In genomic region chr5:120961004-120961403, GRCm38 (mm10) we compare ENCODE assay signal across 16 mouse cellular contexts. TPM values are rescaled to one million over a fixed set of nuclear protein-coding genes. Genes with fewer than 3 reads are reported as not detected.
DNase-seq lines count a peak whose midpoint lies in the region; ATAC-seq lines count a peak whose summit lies in the region.
"Had no signal": no experiment of that assay in that cellular context is flagged by ENCODE, and none has a peak within 500 bp of the region (broad histone marks: within the 10 kb centered on the region; RNA-seq: fewer than 3 reads in every experiment).

No protein-coding gene starts in this region.

- H3K27ac ChIP-seq in hindbrain, embryonic 11.5 days (ENCODE audit: low read depth, low read length): no peak overlapping the region
- H3K27ac ChIP-seq in hindbrain, embryonic 10.5 days: no peak overlapping the region
- H3K27ac ChIP-seq: intestine, embryonic 15.5 days; limb, embryonic 13.5 days; lung, embryonic 15.5 days; midbrain, embryonic 12.5 days had no signal

- H3K9me3 ChIP-seq in hindbrain, embryonic 11.5 days (ENCODE audit: control insufficient read depth, low read length): no peaks in the 10 kb centered on the region
- H3K9me3 ChIP-seq in hindbrain, embryonic 10.5 days: no peaks in the 10 kb centered on the region
- H3K9me3 ChIP-seq: intestine, embryonic 15.5 days; limb, embryonic 13.5 days; lung, embryonic 15.5 days; midbrain, embryonic 12.5 days had no signal

- H3K4me3 ChIP-seq in hindbrain, embryonic 11.5 days (ENCODE audit: low read depth, low read length): no peak overlapping the region
- H3K4me3 ChIP-seq in hindbrain, embryonic 10.5 days: no peak overlapping the region
- H3K4me3 ChIP-seq: intestine, embryonic 15.5 days; limb, embryonic 13.5 days; lung, embryonic 15.5 days; midbrain, embryonic 12.5 days had no signal

- H3K9ac ChIP-seq in hindbrain, embryonic 11.5 days (ENCODE audit: low read depth, low read length): no peak overlapping the region
- H3K9ac ChIP-seq: intestine, embryonic 15.5 days; limb, embryonic 13.5 days; lung, embryonic 15.5 days; midbrain, embryonic 12.5 days had no signal

- peak; percentile 15 for DNase-seq in hindbrain, embryonic 11.5 days (ENCODE audit: low spot score)
- no peak for DNase-seq in hindbrain, embryonic 10.5 days (ENCODE audit: low spot score)
- DNase-seq in testis, postnatal 10 days (ENCODE audit: low spot score): peak; percentile 56
- DNase-seq in testis, postnatal 14 days (ENCODE audit: low spot score): no peak
- DNase-seq in embryo, embryonic 11 days: peak; percentile 43
- DNase-seq in splenic B cell, adult 2 months (ENCODE audit: low read depth, low spot score): peak; percentile 22
- DNase-seq in spleen, postnatal 14 days (ENCODE audit: low spot score in 2 of 2): no peak
- no peak for DNase-seq in right cerebral cortex, adult 18-20 months
- DNase-seq: heart, adult 11 months; retina, postnatal 1 day; thymus, postnatal 14 days had no signal

- H3K4me2 ChIP-seq in hindbrain, embryonic 11.5 days (replicated peaks; ENCODE audit: low read depth, low read length): no peak overlapping the region
- H3K4me2 ChIP-seq: intestine, embryonic 15.5 days; limb, embryonic 13.5 days; lung, embryonic 15.5 days; midbrain, embryonic 12.5 days had no signal

- H3K36me3 ChIP-seq in hindbrain, embryonic 11.5 days (ENCODE audit: control insufficient read depth, insufficient read depth, low read length): no peaks in the 10 kb centered on the region
- H3K36me3 ChIP-seq in hindbrain, embryonic 10.5 days: no peaks in the 10 kb centered on the region
- no peaks in the 10 kb centered on the region for H3K36me3 ChIP-seq in splenic B cell, adult 2 months (ENCODE audit: control insufficient read depth, insufficient read depth, low read length, poor library complexity, severe bottlenecking)
- H3K36me3 ChIP-seq: intestine, embryonic 15.5 days; limb, embryonic 13.5 days; lung, embryonic 15.5 days; midbrain, embryonic 12.5 days had no signal

- ATAC-seq in hindbrain, embryonic 11.5 days (ENCODE audit: low FRiP score): no peak
- ATAC-seq: intestine, embryonic 15.5 days had no signal

- H3K27me3 ChIP-seq in hindbrain, embryonic 11.5 days (ENCODE audit: control insufficient read depth, insufficient read depth, low read length): no peaks in the 10 kb centered on the region
- H3K27me3 ChIP-seq in hindbrain, embryonic 10.5 days (ENCODE audit: insufficient read depth, poor library complexity, severe bottlenecking): no peaks in the 10 kb centered on the region
- H3K27me3 ChIP-seq in splenic B cell, adult 2 months (ENCODE audit: control insufficient read depth, insufficient read depth, low read length, poor library complexity, severe bottlenecking): no peaks in the 10 kb centered on the region; the same call in 1 of the 2 replicates
- H3K27me3 ChIP-seq: intestine, embryonic 15.5 days; limb, embryonic 13.5 days; lung, embryonic 15.5 days; midbrain, embryonic 12.5 days had no signal

- no peaks in the 10 kb centered on the region for H3K4me1 ChIP-seq in hindbrain, embryonic 11.5 days (replicated peaks; ENCODE audit: control insufficient read depth, insufficient read depth, low read length)
- no peaks in the 10 kb centered on the region for H3K4me1 ChIP-seq in hindbrain, embryonic 10.5 days (replicated peaks)
- H3K4me1 ChIP-seq: intestine, embryonic 15.5 days; limb, embryonic 13.5 days; lung, embryonic 15.5 days; midbrain, embryonic 12.5 days had no signal

- 60% methylated on average over 4 of the region's 4 CpGs for WGBS in hindbrain, embryonic 11.5 days
- WGBS in hindbrain, embryonic 10.5 days: 59% methylated on average over 4 of the region's 4 CpGs

RNA-seq across cellular contexts. Expression of gene Oas1d, which starts 46.7 kb away (rescaled TPM):
- polyA plus RNA-seq in hindbrain, embryonic 11.5 days (2014; fragmentation: Nextera tagmentation; extraction: Ambion mirVana): not detected in 2 replicates
- not detected in 2 replicates for polyA plus RNA-seq in hindbrain, embryonic 10.5 days (2016; fragmentation: Nextera tagmentation; extraction: Ambion mirVana)
- polyA plus RNA-seq: intestine, embryonic 15.5 days; limb, embryonic 13.5 days; lung, embryonic 15.5 days; midbrain, embryonic 12.5 days; neural tube, embryonic 11.5 days had no signal

RNA-seq across cellular contexts. Expression of gene Rph3a, which starts 48.9 kb away (rescaled TPM):
- polyA plus RNA-seq in hindbrain, embryonic 11.5 days (2014; fragmentation: Nextera tagmentation; extraction: Ambion mirVana): 2.1 and 2.6 TPM in 2 replicates
- 0.30 and 2.2 TPM in 2 replicates for polyA plus RNA-seq in hindbrain, embryonic 10.5 days (2016; fragmentation: Nextera tagmentation; extraction: Ambion mirVana)

RNA-seq across cellular contexts. Expression of gene Oas1a, which starts 53.7 kb away (rescaled TPM):
- 1.0 TPM in 2 replicates for polyA plus RNA-seq in hindbrain, embryonic 11.5 days (2014; fragmentation: Nextera tagmentation; extraction: Ambion mirVana)
- polyA plus RNA-seq in hindbrain, embryonic 10.5 days (2016; fragmentation: Nextera tagmentation; extraction: Ambion mirVana): 0.85 and 1.1 TPM in 2 replicates

Comparison
In these comparisons a context has a peak if more than half of its experiments do, and no peak if none do; other contexts are left out.
1. DNase-seq: peak in hindbrain, embryonic 11.5 days (single experiment), testis, postnatal 10 days (single experiment), embryo, embryonic 11 days (single experiment) and splenic B cell, adult 2 months (single experiment); none in hindbrain, embryonic 10.5 days (single experiment), testis, postnatal 14 days (single experiment), spleen, postnatal 14 days (0 of 2) and right cerebral cortex, adult 18-20 months (single experiment).